Mouse (Mus musculus) midbrain, embryonic 14.5 days (tissue): Measurements from ENCODE around the gene Ubxn11. TPM values are rescaled to one million over a fixed set of nuclear protein-coding genes. Genes with fewer than 3 reads are reported as not detected.

Experiments used
- ATAC-seq: fragments of 200-750 bp; cut with Nextera tagmentation; 2 replicates; pipeline ENCODE4 v1.8.0; 2017; ENCODE audit warnings: moderate number of reproducible peaks, moderate library complexity; ENCODE audit not compliant: low FRiP score, low TSS enrichment
- DNase-seq: peaks from one replicate; pipeline ENCODE4 v3.0.0-alpha.2; 2015
- H3K27ac ChIP-seq: fragments of 300-500 bp; sonication (generic); replicated peaks from 2 replicates; pipeline ENCODE4 v1.5.1; 2014; ENCODE audit warnings: mild to moderate bottlenecking, low read depth, low read length, moderate library complexity
- H3K27me3 ChIP-seq: fragments of 300-500 bp; sonication (generic); 2 replicates; pipeline ENCODE4 v1.6.1; 2014; ENCODE audit warnings: low read length, control low read depth, mixed read lengths; ENCODE audit not compliant: control insufficient read depth, insufficient read depth
- H3K36me3 ChIP-seq: fragments of 300-500 bp; sonication (generic); 2 replicates; pipeline ENCODE4 v1.6.1; 2014; ENCODE audit warnings: low read length, control low read depth; ENCODE audit not compliant: control insufficient read depth, insufficient read depth
- H3K4me1 ChIP-seq: fragments of 300-500 bp; sonication (generic); 2 replicates; pipeline ENCODE4 v1.6.1; 2014; ENCODE audit warnings: mild to moderate bottlenecking, antibody characterized with exemption, low read length, control low read depth; ENCODE audit not compliant: control insufficient read depth, insufficient read depth
- H3K4me2 ChIP-seq: fragments of 300-500 bp; sonication (generic); 2 replicates; pipeline ENCODE4 v1.6.1; 2014; ENCODE audit warnings: mild to moderate bottlenecking, low read length, moderate library complexity
- H3K4me3 ChIP-seq: fragments of 300-500 bp; sonication (generic); replicated peaks from 2 replicates; pipeline ENCODE4 v1.5.1; 2014; ENCODE audit warnings: low read depth, low read length
- H3K9ac ChIP-seq: fragments of 300-500 bp; sonication (generic); replicated peaks from 2 replicates; pipeline ENCODE4 v1.6.1; 2014; ENCODE audit warnings: mild to moderate bottlenecking, low read length, moderate library complexity
- H3K9me3 ChIP-seq: fragments of 300-500 bp; sonication (generic); 2 replicates; pipeline ENCODE4 v1.6.1; 2016; ENCODE audit warnings: low read length, control low read depth, mixed read lengths; ENCODE audit not compliant: control insufficient read depth
- WGBS: fragments of 180-500 bp; shearing (Covaris S2); extraction: QIAGEN DNeasy Blood & Tissue Kit; methylation state at CpG from one replicate; pipeline ENCODE4 v1.1.7; 2014; 5-methylcytosine and 5-hydroxymethylcytosine counted together
- polyA plus RNA-seq: library from polyadenylated mRNA; unstranded; fragments of >200 nt; fragmentation: Nextera tagmentation; extraction: Ambion mirVana; gene quantifications from 2 replicates; pipeline ENCODE4 v1.2.1, GENCODE M21; 2014

The Ubxn11 gene
- polyA plus RNA-seq, 1 experiment from 2014 or later, result 11.7 TPM

DNA sequence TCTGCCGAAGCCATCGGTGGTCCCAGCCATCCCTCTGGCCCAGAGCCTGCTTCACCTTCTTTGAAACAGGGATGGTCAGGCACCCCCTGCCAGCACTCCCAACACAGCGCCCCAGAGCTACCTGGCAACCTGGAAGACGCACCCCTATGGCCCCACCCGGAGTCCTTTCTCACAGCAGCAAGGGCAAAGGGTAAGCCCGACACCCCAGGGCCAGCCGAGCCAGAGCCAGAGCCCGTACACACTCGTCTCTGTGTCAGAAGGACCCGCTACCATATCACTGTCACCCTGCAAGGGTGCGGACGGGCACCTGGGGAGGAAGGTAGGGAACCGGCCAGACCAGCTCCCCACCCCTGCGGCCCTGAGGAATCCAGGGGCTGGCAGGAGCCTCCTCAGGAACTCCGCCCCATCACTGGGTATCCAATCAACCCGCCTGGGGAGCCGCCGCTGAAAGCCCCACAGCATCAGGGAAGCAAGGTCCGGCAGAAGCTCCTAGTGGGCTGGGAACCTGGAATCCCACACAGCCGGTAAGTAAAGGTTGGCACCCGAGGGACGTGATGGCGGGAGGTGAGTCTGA lies 36.9 kb upstream of the Ubxn11 start:
- ATAC-seq (no peak), DNase-seq (no peak)
- H3K9me3 ChIP-seq, result no peaks in the 10 kb centered on the region
- no peak overlapping the region for H3K4me2 ChIP-seq
- no peak overlapping the region for H3K27ac ChIP-seq
- H3K9ac ChIP-seq, result no peak overlapping the region
- no peaks in the 10 kb centered on the region for H3K36me3 ChIP-seq
- 21% methylated on average over 23 of the region's 23 CpGs for WGBS
- H3K4me1 ChIP-seq, result no peaks in the 10 kb centered on the region
- no peaks in the 10 kb centered on the region; the same call in 1 of the 2 replicates for H3K27me3 ChIP-seq
- H3K4me3 ChIP-seq, result no peak overlapping the region

DNA sequence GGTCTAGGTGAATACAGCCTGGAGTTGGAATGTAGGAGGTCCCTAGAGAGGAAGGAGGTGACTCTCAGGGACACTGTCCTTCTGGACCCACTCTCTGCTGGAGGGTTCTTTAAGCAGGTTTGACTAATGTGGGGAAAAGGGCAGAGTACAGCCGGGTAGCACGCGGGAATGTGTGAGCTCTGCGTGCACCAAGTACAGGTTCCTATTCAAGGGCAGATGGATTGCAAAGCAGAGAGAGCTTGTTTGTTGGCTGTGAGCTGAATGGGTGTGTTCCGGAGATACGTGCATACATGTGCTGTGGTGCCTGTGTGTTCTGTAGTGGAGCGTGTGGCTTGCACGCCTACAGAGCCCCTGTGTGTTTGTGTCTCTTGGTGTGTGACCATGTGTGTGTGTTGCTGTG lies 35.0 kb upstream of the Ubxn11 start:
- no peaks in the 10 kb centered on the region; the same call in 1 of the 2 replicates for H3K27me3 ChIP-seq
- H3K4me1 ChIP-seq, result no peaks in the 10 kb centered on the region
- no peaks in the 10 kb centered on the region for H3K9me3 ChIP-seq
- no peak for DNase-seq
- no peaks in the 10 kb centered on the region for H3K36me3 ChIP-seq
- WGBS, result 91% methylated on average over 8 of the region's 8 CpGs
- no peak overlapping the region for H3K4me3 ChIP-seq
- ATAC-seq, result no peak
- no peak overlapping the region for H3K9ac ChIP-seq
- no peak overlapping the region for H3K27ac ChIP-seq
- no peak overlapping the region for H3K4me2 ChIP-seq

DNA sequence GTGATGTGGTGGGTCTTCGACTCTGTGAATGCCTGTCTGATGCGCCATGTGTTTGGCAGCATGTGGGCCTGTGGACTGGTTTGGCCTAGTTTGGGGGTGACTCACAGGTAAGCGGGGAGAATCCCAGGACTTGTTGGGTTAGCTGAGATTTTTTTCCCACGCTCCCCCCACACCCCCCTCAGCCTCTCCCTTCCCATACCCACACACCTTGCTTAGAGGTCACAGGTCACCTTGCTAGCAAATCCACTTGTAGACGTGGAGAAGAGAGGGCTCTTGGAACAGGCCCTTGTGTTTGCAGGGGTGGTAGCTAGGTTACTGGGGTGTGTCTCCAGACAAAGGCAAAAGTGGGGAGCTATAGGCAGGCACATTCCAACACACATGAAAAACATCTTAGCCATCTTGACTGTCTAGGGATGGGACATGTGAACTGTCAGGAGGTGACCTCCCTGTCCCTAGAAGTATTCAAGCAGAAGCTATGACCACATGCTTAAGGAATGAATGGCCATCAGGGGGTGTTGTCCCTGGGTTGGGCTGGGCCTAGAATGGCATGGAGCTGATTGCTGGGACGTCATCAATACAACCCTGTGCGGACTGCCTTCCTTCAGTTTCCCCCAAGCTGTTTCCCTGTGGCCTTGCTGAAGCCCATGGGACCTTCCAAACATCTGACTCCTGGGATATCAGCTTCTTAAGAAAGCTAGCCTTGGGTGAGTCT lies 34.4 kb upstream of the Ubxn11 start:
- Histone ChIP-seq H3K4me2 (no peak overlapping the region), H3K27ac (no peak overlapping the region), H3K27me3 (no peaks in the 10 kb centered on the region; the same call in 1 of the 2 replicates), H3K9ac (no peak overlapping the region), H3K4me3 (no peak overlapping the region), H3K4me1 (no peaks in the 10 kb centered on the region), H3K36me3 (no peaks in the 10 kb centered on the region), H3K9me3 (no peaks in the 10 kb centered on the region)
- DNase-seq (no peak), ATAC-seq (no peak)
- WGBS, result 81% methylated on average over 7 of the region's 7 CpGs

GRCm38 (mm10) chr4:134068793-134069580 lies 33.4 kb upstream of the Ubxn11 start:
- H3K9ac ChIP-seq, result no peak overlapping the region
- no peak overlapping the region for H3K4me3 ChIP-seq
- no peak for DNase-seq
- H3K27me3 ChIP-seq, result no peaks in the 10 kb centered on the region; the same call in 1 of the 2 replicates
- 95% methylated on average over 4 of the region's 4 CpGs for WGBS
- H3K36me3 ChIP-seq, result no peaks in the 10 kb centered on the region
- H3K4me1 ChIP-seq, result no peaks in the 10 kb centered on the region
- H3K9me3 ChIP-seq, result no peaks in the 10 kb centered on the region
- no peak for ATAC-seq
- H3K27ac ChIP-seq, result no peak overlapping the region
- no peak overlapping the region for H3K4me2 ChIP-seq

DNA sequence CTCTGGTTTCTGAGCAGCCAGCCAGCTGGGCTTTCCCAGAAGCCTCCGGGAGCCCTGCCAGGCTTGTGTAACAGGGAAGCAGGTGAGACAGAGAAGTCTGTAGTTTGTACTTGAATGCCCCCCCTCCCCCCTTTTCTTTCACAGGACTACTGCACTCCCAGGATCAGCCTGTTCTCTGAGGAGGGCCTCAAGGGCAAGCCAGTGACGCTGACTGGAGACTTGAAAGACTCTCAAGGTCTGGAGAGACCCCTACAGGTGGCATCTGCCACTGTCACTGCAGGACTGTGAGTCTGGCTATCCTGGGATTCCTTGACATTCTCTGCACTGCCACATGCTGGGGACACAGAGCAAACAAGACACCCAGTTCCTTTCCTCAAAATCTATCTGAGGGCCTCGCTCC lies 23.7 kb upstream of the Ubxn11 start:
- peaks cover 23% of the 10 kb centered on the region for H3K27me3 ChIP-seq
- WGBS, result 28% methylated on average over 3 of the region's 3 CpGs
- H3K36me3 ChIP-seq, result no peaks in the 10 kb centered on the region
- ATAC-seq (no peak), DNase-seq (peak; percentile 79)
- H3K4me3 ChIP-seq, result no peak overlapping the region
- no peaks in the 10 kb centered on the region for H3K9me3 ChIP-seq
- H3K9ac ChIP-seq, result no peak overlapping the region
- H3K4me2 ChIP-seq, result no peak overlapping the region
- H3K4me1 ChIP-seq, result peaks cover 8% of the 10 kb centered on the region; the same call in 1 of the 2 replicates
- H3K27ac ChIP-seq, result no peak overlapping the region

- H3K9me3 ChIP-seq, result no peaks in the 10 kb centered on the region
- no peak for ATAC-seq
- H3K27ac ChIP-seq, result no peak overlapping the region
- H3K36me3 ChIP-seq, result no peaks in the 10 kb centered on the region
- DNase-seq, result no peak
- peaks cover 8% of the 10 kb centered on the region; the same call in 1 of the 2 replicates for H3K4me1 ChIP-seq
- peaks cover 23% of the 10 kb centered on the region for H3K27me3 ChIP-seq
- H3K4me3 ChIP-seq, result no peak overlapping the region
- no peak overlapping the region for H3K9ac ChIP-seq
- no peak overlapping the region for H3K4me2 ChIP-seq
- WGBS, result 78% methylated on average over 4 of the region's 4 CpGs
Observed at GRCm38 (mm10) chr4:134080674-134081073, 21.7 kb upstream of the Ubxn11 start.

DNA sequence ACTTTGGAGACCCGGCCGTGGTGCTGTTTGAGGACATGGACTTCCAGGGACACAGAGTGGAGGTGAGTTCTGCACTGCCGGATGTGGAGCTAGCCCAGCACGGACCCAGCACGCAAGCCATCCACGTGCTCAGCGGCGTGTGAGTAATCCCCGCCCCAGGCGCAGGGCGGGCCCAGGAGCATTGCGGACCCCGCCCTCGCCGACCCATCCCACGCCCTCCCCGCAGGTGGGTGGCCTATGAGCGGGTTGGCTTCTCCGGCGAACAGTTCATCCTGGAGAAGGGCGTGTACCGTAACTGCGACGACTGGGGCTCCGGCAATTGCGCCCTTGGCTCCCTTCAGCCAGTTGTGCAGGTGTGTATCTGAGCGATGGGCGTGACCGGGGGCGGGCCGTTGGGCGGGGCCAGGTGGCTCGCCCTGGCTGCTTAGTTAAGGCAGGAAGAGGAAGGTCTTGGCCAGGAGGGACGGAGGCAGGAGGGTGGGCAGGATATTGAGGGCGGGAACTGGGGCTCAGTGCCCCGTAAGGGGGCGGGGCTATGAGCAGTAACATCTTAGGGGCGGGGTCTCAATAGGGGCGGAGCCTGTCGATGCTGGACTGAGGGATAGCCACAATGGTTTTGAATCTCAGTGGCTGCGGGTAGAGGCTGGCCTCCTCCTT lies 20.5 kb upstream of the Ubxn11 start:
- ATAC-seq (peak; percentile 55; the same call in 1 of the 2 replicates), DNase-seq (peak; percentile 68)
- WGBS, result under 1% methylated on average over 41 of the region's 41 CpGs
- H3K36me3 ChIP-seq, result no peaks in the 10 kb centered on the region
- peaks cover 23% of the 10 kb centered on the region for H3K27me3 ChIP-seq
- H3K4me2 ChIP-seq, result peak overlapping the region; percentile 74
- H3K4me3 ChIP-seq, result peak overlapping the region; percentile 40
- peak overlapping the region; percentile 43; the same call in 1 of the 2 replicates for H3K9ac ChIP-seq
- no peak overlapping the region for H3K27ac ChIP-seq
- peaks cover 8% of the 10 kb centered on the region; the same call in 1 of the 2 replicates for H3K4me1 ChIP-seq
- no peaks in the 10 kb centered on the region for H3K9me3 ChIP-seq

GRCm38 (mm10) chr4:134082460-134082859 lies 19.9 kb upstream of the Ubxn11 start:
- Histone ChIP-seq H3K4me2 (peak overlapping the region; percentile 74), H3K27ac (no peak overlapping the region), H3K4me1 (peaks cover 8% of the 10 kb centered on the region; the same call in 1 of the 2 replicates), H3K9ac (0 out of 2 replicates have a peak overlapping the region, but pooled peaks have one; percentile 26), H3K27me3 (peaks cover 23% of the 10 kb centered on the region), H3K4me3 (peak overlapping the region; percentile 40), H3K36me3 (no peaks in the 10 kb centered on the region), H3K9me3 (no peaks in the 10 kb centered on the region)
- DNase-seq (no peak), ATAC-seq (no peak)
- WGBS, result 12% methylated on average over 7 of the region's 7 CpGs
